Mouse (Mus musculus): ENCODE measurements around the gene Dbndd2. TPM values are rescaled to one million over a fixed set of nuclear protein-coding genes. Genes with fewer than 3 reads are reported as not detected.

Gene Dbndd2
- polyA plus RNA-seq, 1 experiment from 2014 or later: 8.8 TPM

- peaks cover 46% of the 10 kb centered on the region for H3K4me1 ChIP-seq
- peak within 1 kb of the TSS; percentile 83 for H3K9ac ChIP-seq
- H3K36me3 ChIP-seq: no peaks in the 10 kb centered on the region
- no peak for ATAC-seq (ENCODE audit: borderline replicate concordance, extremely low read depth, low FRiP score, low TSS enrichment)
- no peaks in the 10 kb centered on the region for H3K27me3 ChIP-seq
- H3K4me3 ChIP-seq: peak within 1 kb of the TSS; percentile 74
- H3K4me2 ChIP-seq: peak within 1 kb of the TSS; percentile 84
- WGBS: 9% methylated on average over 18 of the region's 18 CpGs
- H3K27ac ChIP-seq: peak within 1 kb of the TSS; percentile 89
- no peaks in the 10 kb centered on the region for H3K9me3 ChIP-seq
These were observed 42.4 kb upstream of the Dbndd2 start, which contains the start of gene Sdc4 for GRCm38 (mm10) chr2:164443460-164444000. Gene Sdc4 (minus strand): TSS chr2:164443887.

- no peak overlapping the region for H3K9ac ChIP-seq
- H3K36me3 ChIP-seq: no peaks in the 10 kb centered on the region
- no peak overlapping the region for H3K27ac ChIP-seq
- no peak overlapping the region for H3K4me3 ChIP-seq
- no peaks in the 10 kb centered on the region for H3K9me3 ChIP-seq
- no peak for ATAC-seq (ENCODE audit: borderline replicate concordance, extremely low read depth, low FRiP score, low TSS enrichment)
- WGBS: 59% methylated on average over 2 of the region's 2 CpGs
- H3K4me1 ChIP-seq: peaks cover 46% of the 10 kb centered on the region
- no peak overlapping the region for H3K4me2 ChIP-seq
- H3K27me3 ChIP-seq: no peaks in the 10 kb centered on the region
These were observed 41.2 kb upstream of the Dbndd2 start for GRCm38 (mm10) chr2:164444701-164445100.

GRCm38 (mm10) chr2:164445399-164446085 is 40.4 kb upstream of the Dbndd2 start:
- Histone ChIP-seq H3K4me3 (no peak overlapping the region), H3K9ac (no peak overlapping the region), H3K9me3 (no peaks in the 10 kb centered on the region), H3K4me1 (peaks cover 41% of the 10 kb centered on the region), H3K36me3 (no peaks in the 10 kb centered on the region), H3K27me3 (no peaks in the 10 kb centered on the region), H3K27ac (no peak overlapping the region), H3K4me2 (no peak overlapping the region)
- no peak for ATAC-seq (ENCODE audit: borderline replicate concordance, extremely low read depth, low FRiP score, low TSS enrichment)
- whole genome bisulfite sequencing: 69% methylated on average over 3 of the region's 3 CpGs

GRCm38 (mm10) chr2:164446086-164446469 is 39.8 kb upstream of the Dbndd2 start:
- Histone ChIP-seq H3K9me3 (no peaks in the 10 kb centered on the region), H3K27me3 (no peaks in the 10 kb centered on the region), H3K4me1 (peaks cover 35% of the 10 kb centered on the region), H3K9ac (no peak overlapping the region), H3K4me3 (no peak overlapping the region), H3K27ac (no peak overlapping the region), H3K36me3 (no peaks in the 10 kb centered on the region), H3K4me2 (no peak overlapping the region)
- ATAC-seq (ENCODE audit: borderline replicate concordance, extremely low read depth, low FRiP score, low TSS enrichment): no peak
- WGBS: 70% methylated on average over 3 of the region's 3 CpGs

- Histone ChIP-seq H3K4me1 (peaks cover 36% of the 10 kb centered on the region), H3K4me2 (no peak overlapping the region), H3K36me3 (no peaks in the 10 kb centered on the region), H3K27ac (no peak overlapping the region), H3K9me3 (no peaks in the 10 kb centered on the region), H3K9ac (no peak overlapping the region), H3K27me3 (no peaks in the 10 kb centered on the region), H3K4me3 (no peak overlapping the region)
- WGBS: 95% methylated on average over 1 of the region's 1 CpGs
- no peak for ATAC-seq (ENCODE audit: borderline replicate concordance, extremely low read depth, low FRiP score, low TSS enrichment)
These were observed 37.8 kb upstream of the Dbndd2 start for GRCm38 (mm10) chr2:164448140-164448539.

- ATAC-seq (ENCODE audit: borderline replicate concordance, extremely low read depth, low FRiP score, low TSS enrichment): no peak
- H3K36me3 ChIP-seq: no peaks in the 10 kb centered on the region
- H3K27ac ChIP-seq: peak overlapping the region; percentile 9; the same call in 1 of the 2 replicates
- H3K27me3 ChIP-seq: no peaks in the 10 kb centered on the region
- no peaks in the 10 kb centered on the region for H3K9me3 ChIP-seq
- H3K4me3 ChIP-seq: no peak overlapping the region
- peaks cover 35% of the 10 kb centered on the region for H3K4me1 ChIP-seq
- 53% methylated on average over 5 of the region's 5 CpGs for WGBS
- no peak overlapping the region for H3K9ac ChIP-seq
- no peak overlapping the region for H3K4me2 ChIP-seq
These were observed 37.0 kb upstream of the Dbndd2 start for GRCm38 (mm10) chr2:164448921-164449320.

GRCm38 (mm10) chr2:164449341-164450042 is 36.4 kb upstream of the Dbndd2 start:
- no peak for ATAC-seq (ENCODE audit: borderline replicate concordance, extremely low read depth, low FRiP score, low TSS enrichment)
- Histone ChIP-seq H3K4me1 (peaks cover 41% of the 10 kb centered on the region), H3K4me3 (no peak overlapping the region), H3K9me3 (no peaks in the 10 kb centered on the region), H3K9ac (no peak overlapping the region), H3K27ac (peak overlapping the region; percentile 24; the same call in 1 of the 2 replicates), H3K4me2 (no peak overlapping the region), H3K36me3 (no peaks in the 10 kb centered on the region), H3K27me3 (no peaks in the 10 kb centered on the region)
- 65% methylated on average over 14 of the region's 14 CpGs for WGBS

- WGBS: 40% methylated on average over 13 of the region's 13 CpGs
- no peak overlapping the region for H3K27ac ChIP-seq
- peak; percentile 60 for ATAC-seq (ENCODE audit: borderline replicate concordance, extremely low read depth, low FRiP score, low TSS enrichment)
These were observed 33.8 kb upstream of the Dbndd2 start for GRCm38 (mm10) chr2:164452000-164452676.

GRCm38 (mm10) chr2:164453047-164453757 is 32.7 kb upstream of the Dbndd2 start:
- Histone ChIP-seq H3K4me2 (no peak overlapping the region), H3K9ac (no peak overlapping the region), H3K4me1 (peaks cover 68% of the 10 kb centered on the region), H3K4me3 (no peak overlapping the region), H3K27ac (0 out of 2 replicates have a peak overlapping the region, but pooled peaks have one; percentile 25), H3K27me3 (no peaks in the 10 kb centered on the region), H3K36me3 (no peaks in the 10 kb centered on the region), H3K9me3 (no peaks in the 10 kb centered on the region)
- ATAC-seq (ENCODE audit: borderline replicate concordance, extremely low read depth, low FRiP score, low TSS enrichment): no peak
- 38% methylated on average over 14 of the region's 14 CpGs for WGBS

More at GRCm38 (mm10) chr2:164452000-164452676, 33.8 kb upstream of the Dbndd2 start:
- Histone ChIP-seq H3K9me3 (no peaks in the 10 kb centered on the region), H3K9ac (no peak overlapping the region), H3K4me2 (no peak overlapping the region), H3K4me3 (no peak overlapping the region), H3K27me3 (no peaks in the 10 kb centered on the region), H3K4me1 (peaks cover 68% of the 10 kb centered on the region), H3K36me3 (no peaks in the 10 kb centered on the region)

- Histone ChIP-seq H3K9me3 (no peaks in the 10 kb centered on the region), H3K27ac (no peak overlapping the region; the same call in 1 of the 2 replicates), H3K4me2 (no peak overlapping the region), H3K4me3 (no peak overlapping the region), H3K27me3 (no peaks in the 10 kb centered on the region), H3K4me1 (peaks cover 64% of the 10 kb centered on the region), H3K36me3 (no peaks in the 10 kb centered on the region), H3K9ac (no peak overlapping the region)
- 63% methylated on average over 7 of the region's 7 CpGs for WGBS
- no peak for ATAC-seq (ENCODE audit: borderline replicate concordance, extremely low read depth, low FRiP score, low TSS enrichment)
These were observed 31.9 kb upstream of the Dbndd2 start for GRCm38 (mm10) chr2:164453887-164454500.

- Histone ChIP-seq H3K9me3 (no peaks in the 10 kb centered on the region), H3K27ac (peak overlapping the region; percentile 88), H3K36me3 (no peaks in the 10 kb centered on the region), H3K4me2 (peak overlapping the region; percentile 1; the same call in 1 of the 2 replicates), H3K9ac (no peak overlapping the region), H3K27me3 (no peaks in the 10 kb centered on the region), H3K4me3 (no peak overlapping the region), H3K4me1 (peaks cover 56% of the 10 kb centered on the region)
- 27% methylated on average over 10 of the region's 10 CpGs for WGBS
- ATAC-seq (ENCODE audit: borderline replicate concordance, extremely low read depth, low FRiP score, low TSS enrichment): peak; percentile 44
These were observed 31.1 kb upstream of the Dbndd2 start for GRCm38 (mm10) chr2:164454846-164455245.
